Comparison of ENCODE assay signal across 7 mouse cellular contexts in genomic region chr10:120552341-120553096, GRCm38 (mm10).
A peak's percentile ranks its signal among the peaks of the same experiment; 100 is the strongest.
DNase-seq lines count a peak whose midpoint lies in the region; ATAC-seq and TF ChIP-seq lines count a peak whose summit lies in the region.

No protein-coding gene starts in this region.

- peak; percentile 55 for ATAC-seq in common myeloid progenitor, adult 5-6 weeks (replicated peaks; ENCODE audit: low read depth, poor library complexity, severe bottlenecking)
- ATAC-seq in heart, embryonic 12.5 days (ENCODE audit: insufficient number of reproducible peaks, low FRiP score), result peak; percentile 68
- peak; percentile 45 for ATAC-seq in megakaryocyte-erythroid progenitor cell, adult 5-6 weeks (replicated peaks; ENCODE audit: low FRiP score, low TSS enrichment, poor library complexity, severe bottlenecking)
- ATAC-seq in stomach, embryonic 14.5 days (ENCODE audit: insufficient number of reproducible peaks, insufficient read depth, low FRiP score, low read depth), result peak; percentile 71

- peak overlapping the region; percentile 70 for H3K9ac ChIP-seq in heart, embryonic 12.5 days
- H3K9ac ChIP-seq in stomach, embryonic 14.5 days (replicated peaks; ENCODE audit: low read depth, low read length), result peak overlapping the region; percentile 55

- no peaks in the 10 kb centered on the region for H3K9me3 ChIP-seq in heart, embryonic 12.5 days (replicated peaks)
- no peaks in the 10 kb centered on the region for H3K9me3 ChIP-seq in stomach, embryonic 14.5 days (ENCODE audit: control insufficient read depth, low read depth, low read length)

- no peaks in the 10 kb centered on the region for H3K36me3 ChIP-seq in thymus, adult 2 months (ENCODE audit: control insufficient read depth, insufficient read depth, low read length)
- H3K36me3 ChIP-seq in heart, embryonic 12.5 days, result no peaks in the 10 kb centered on the region
- H3K36me3 ChIP-seq in stomach, embryonic 14.5 days (ENCODE audit: control insufficient read depth, insufficient read depth, low read length), result no peaks in the 10 kb centered on the region

- under 1% methylated on average over 56 of the region's 56 CpGs for WGBS in thymus, adult 2 months
- under 1% methylated on average over 56 of the region's 56 CpGs for WGBS in heart, embryonic 12.5 days
- WGBS in stomach, embryonic 14.5 days, result under 1% methylated on average over 56 of the region's 56 CpGs

- H3K27me3 ChIP-seq in thymus, adult 2 months (ENCODE audit: control insufficient read depth, insufficient read depth, low read length), result no peaks in the 10 kb centered on the region; the same call in 1 of the 2 replicates
- H3K27me3 ChIP-seq in heart, embryonic 12.5 days (replicated peaks), result no peaks in the 10 kb centered on the region
- no peaks in the 10 kb centered on the region for H3K27me3 ChIP-seq in stomach, embryonic 14.5 days (ENCODE audit: control insufficient read depth, insufficient read depth, low read length)

- DNase-seq in thymus, adult 2 months, result peak; percentile 3
- DNase-seq in thymus, postnatal 0 days (ENCODE audit: low spot score), result no peak
- peak; percentile 22 for DNase-seq in kidney, postnatal 14 days

- H3K4me2 ChIP-seq in heart, embryonic 12.5 days, result peak overlapping the region; percentile 86
- H3K4me2 ChIP-seq in stomach, embryonic 14.5 days (replicated peaks; ENCODE audit: low read depth, low read length), result peak overlapping the region; percentile 100

- TF ChIP-seq POLR2A in thymus, adult 2 months (IDR thresholded peaks at IDR 0.05; ENCODE audit: control insufficient read depth, extremely low read depth, insufficient read depth, low read length, poor library complexity), result no peak

- H3K4me1 ChIP-seq in thymus, adult 2 months (replicated peaks; ENCODE audit: control insufficient read depth, insufficient read depth, low read length), result peaks cover 11% of the 10 kb centered on the region
- H3K4me1 ChIP-seq in heart, embryonic 12.5 days (replicated peaks), result peaks cover 5% of the 10 kb centered on the region; the same call in 1 of the 2 replicates
- peaks cover 11% of the 10 kb centered on the region for H3K4me1 ChIP-seq in stomach, embryonic 14.5 days (ENCODE audit: control insufficient read depth, insufficient read depth, low read length)

- H3K27ac ChIP-seq in thymus, adult 2 months (ENCODE audit: control insufficient read depth, insufficient read depth, low read length), result no peak overlapping the region
- peak overlapping the region; percentile 19; the same call in 1 of the 2 replicates for H3K27ac ChIP-seq in heart, embryonic 12.5 days (ENCODE audit: poor library complexity, severe bottlenecking)
- H3K27ac ChIP-seq in stomach, embryonic 14.5 days (ENCODE audit: low read length), result peak overlapping the region; percentile 94

- no peak for TF ChIP-seq CTCF in thymus, adult 2 months (IDR thresholded peaks at IDR 0.05; ENCODE audit: borderline replicate concordance, control insufficient read depth, extremely low read depth, insufficient read depth, low read length, poor library complexity)

- H3K4me3 ChIP-seq in thymus, adult 2 months (ENCODE audit: control insufficient read depth, insufficient read depth, low read length), result peak overlapping the region; percentile 23
- H3K4me3 ChIP-seq in heart, embryonic 12.5 days, result peak overlapping the region; percentile 55
- H3K4me3 ChIP-seq in stomach, embryonic 14.5 days (ENCODE audit: low read depth, low read length), result peak overlapping the region; percentile 51
